Mouse (Mus musculus) CD4-positive, CD25-positive, alpha-beta regulatory T cell, adult 4 months (primary cell): ENCODE data around the gene Psma4. TPM values are rescaled to one million over a fixed set of nuclear protein-coding genes. Genes with fewer than 3 reads are reported as not detected.

Experiments
- ATAC-seq: one replicate; pipeline ENCODE4 v1.8.0; 2017
- polyA plus RNA-seq, 2 experiments: library from polyadenylated mRNA; unstranded; fragments of 100-300 nt; shearing (Covaris generic); gene quantifications; one replicate each; pipeline ENCODE4 v1.2.1; 2017

Psma4 gene
- 100 to 1,000 TPM; 241 to 271 TPM for polyA plus RNA-seq

DNA sequence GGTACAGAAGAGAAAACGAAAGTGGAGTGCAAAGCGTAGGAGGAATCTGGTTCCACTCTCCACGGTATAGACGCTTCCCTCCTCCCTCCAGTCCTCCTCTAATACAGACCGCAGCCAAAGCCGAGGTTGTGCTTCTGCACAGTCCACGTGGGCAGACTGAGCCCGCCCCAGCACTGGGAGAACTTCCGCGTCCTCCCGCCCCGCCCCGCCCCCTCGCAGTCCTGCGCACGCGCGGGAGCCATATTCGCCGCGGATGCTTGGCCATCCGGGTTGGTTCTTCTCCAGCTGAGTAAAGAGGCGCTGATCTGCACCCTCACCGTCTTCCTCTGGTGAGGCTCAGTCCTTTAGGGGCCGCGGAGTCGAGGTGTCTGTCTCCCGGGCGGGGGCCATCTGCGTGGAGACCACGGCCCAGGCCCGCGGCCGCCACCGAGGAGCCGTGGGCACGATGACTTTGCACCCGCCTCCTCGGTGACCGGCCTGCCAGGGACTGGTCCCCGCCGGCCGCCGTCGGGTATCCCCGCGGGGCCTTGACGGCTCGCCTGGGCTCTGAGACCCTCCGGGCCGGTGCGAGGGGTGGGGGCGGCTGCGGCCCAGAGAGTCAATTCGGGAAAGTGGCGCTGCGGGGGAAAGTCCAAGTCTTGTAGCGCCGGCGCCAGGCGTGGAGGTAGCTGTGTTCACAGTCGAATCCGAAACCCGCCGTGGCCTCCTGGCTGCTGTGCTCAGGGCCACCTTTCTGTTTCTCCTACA, at the start of gene Psma4, which contains the start of gene AY074887:
TSS of gene Psma4 (plus strand) at position 216 of the 747 bp plus-strand sequence.
TSS of gene AY074887 (minus strand) at position 424 of the 747 bp plus-strand sequence.
- ATAC-seq: peak; percentile 99

DNA sequence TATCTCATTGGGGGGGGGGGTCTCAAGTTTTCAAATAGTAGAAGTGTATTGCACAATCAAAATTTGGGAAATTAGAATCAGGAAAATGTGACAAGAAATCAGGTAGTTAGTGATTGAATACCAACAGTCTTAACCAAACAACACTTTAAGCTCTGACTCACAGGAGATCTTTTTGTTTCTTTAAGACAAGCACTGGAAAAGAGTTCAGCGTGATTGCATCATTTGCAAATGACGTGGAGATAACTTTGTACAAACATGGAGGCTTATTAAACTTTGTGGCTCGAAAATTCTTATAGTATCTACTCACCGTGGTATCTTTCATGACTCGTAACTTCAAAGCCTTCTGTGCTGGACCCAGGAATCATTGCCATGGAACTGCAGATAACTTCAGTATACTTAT, 41.1 kb upstream of the Psma4 start:
- ATAC-seq: no peak

- ATAC-seq: no peak
These were observed 35.0 kb upstream of the Psma4 start for GRCm38 (mm10) chr9:54915576-54915975.

DNA sequence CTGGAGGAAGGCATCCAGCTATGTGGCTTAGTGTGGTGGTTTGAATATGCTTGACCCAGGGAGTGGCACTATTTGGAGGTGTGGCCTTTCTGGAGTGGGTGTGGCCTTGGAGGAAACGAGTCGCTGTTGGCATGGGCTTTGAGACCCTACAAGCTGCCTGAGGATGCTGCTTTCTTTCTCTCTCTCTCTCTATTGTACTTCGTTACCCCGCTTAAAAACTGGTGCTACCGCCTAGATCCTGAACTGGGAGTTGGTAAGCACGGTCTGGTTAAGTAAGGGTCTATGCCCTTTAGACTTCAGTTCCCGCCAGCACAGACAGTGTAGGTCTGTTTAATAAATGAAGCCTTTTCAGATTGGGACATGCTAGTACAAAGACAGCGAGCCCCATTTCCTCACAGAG, 34.2 kb upstream of the Psma4 start:
- no peak for ATAC-seq

DNA sequence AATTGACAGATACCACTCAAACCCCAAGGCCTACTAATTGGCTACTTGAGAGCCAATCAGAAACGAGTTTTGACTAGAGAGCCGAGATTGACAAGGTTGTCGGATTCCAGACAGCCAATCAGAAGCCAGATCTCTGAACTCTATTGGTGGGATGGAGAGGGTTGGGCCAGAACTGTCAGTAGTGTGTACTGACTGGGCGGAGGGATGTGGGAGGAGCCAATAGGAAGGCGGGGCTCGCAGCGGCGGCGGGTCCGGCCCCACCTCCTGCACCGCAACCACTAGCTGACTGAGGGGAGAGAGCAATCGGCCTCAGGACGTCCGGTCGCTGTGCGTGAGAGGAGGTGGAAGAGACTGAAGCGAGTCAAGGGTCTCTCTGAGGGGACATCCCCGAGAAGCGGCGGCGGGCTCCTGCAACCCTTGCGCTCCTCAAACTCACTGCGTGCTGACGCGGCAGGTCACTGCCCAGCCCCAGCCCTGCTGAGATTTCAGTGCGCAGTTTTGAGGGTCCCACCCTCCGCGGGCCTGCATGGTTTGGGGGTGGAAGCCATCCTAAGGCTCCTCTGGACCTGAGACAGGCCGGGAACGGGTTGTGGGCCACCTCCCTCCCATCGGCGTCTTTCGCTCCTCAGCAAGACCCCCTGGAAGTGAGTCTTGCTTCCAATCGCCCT, 33.4 kb upstream of the Psma4 start, which contains the start of gene Hykk:
TSS of gene Hykk (plus strand) at position 274 of the 668 bp plus-strand sequence.
- peak; percentile 95 for ATAC-seq

DNA sequence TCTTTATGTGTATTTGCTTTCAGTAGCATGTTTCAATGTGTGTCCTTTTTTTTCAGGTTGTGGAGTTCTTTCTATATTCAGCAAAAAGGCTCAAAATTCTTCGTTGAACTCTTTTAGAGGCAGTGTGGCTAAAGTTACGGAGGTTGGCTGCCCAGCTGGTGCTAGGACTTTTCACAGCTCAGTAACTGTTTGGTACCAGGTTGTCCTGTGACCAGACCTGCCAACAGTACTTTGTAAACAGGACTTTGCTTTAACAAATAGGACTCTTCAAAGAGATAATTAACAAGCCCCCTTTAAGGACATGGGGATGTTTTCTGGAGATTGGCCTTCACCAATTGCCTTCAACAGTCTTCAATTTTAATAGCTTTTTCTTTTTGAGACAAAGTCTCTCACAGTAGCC, 32.4 kb upstream of the Psma4 start:
- ATAC-seq: no peak

DNA sequence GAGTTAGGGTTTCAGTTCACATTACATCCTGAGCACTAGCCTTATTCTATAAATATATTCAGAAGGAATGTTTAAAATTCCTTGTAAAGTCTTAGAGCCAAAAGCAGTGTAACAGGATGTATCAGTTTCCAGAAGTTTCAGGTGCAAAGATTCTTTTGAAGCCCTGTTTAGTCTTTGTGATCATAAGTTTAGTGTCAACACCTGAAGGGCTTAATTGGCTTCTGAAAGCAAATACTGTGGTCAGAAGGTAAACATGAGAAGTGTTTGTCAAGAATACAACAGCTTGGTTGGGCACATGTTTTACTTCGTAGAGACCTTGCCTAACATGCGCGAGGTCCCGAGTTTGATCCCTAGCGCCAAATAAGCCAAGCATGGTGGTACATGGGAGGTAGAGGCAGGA, 31.8 kb upstream of the Psma4 start:
- ATAC-seq: no peak

GRCm38 (mm10) chr9:54919946-54920345, 30.6 kb upstream of the Psma4 start:
- ATAC-seq: no peak

- ATAC-seq: no peak
These were observed 19.8 kb upstream of the Psma4 start for GRCm38 (mm10) chr9:54930741-54931140.

DNA sequence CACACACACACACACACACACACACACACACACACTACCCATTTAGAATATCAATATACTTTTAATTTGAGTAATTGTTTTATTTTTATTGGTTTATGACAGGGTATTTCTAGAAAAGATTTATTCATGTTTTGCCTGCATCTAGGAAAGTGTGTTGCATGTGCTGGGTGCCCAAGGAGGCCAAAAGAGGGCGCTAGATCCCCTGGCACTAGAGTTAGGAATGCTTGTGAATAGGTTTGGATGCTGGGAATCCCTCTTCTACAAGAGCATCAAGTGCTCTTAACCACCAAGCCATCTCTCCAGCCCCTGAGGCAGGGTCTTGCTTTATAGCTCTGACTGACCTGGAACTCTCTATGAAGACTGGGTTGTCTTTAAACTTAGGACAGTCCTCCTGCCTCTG, 18.8 kb upstream of the Psma4 start:
- no peak for ATAC-seq

DNA sequence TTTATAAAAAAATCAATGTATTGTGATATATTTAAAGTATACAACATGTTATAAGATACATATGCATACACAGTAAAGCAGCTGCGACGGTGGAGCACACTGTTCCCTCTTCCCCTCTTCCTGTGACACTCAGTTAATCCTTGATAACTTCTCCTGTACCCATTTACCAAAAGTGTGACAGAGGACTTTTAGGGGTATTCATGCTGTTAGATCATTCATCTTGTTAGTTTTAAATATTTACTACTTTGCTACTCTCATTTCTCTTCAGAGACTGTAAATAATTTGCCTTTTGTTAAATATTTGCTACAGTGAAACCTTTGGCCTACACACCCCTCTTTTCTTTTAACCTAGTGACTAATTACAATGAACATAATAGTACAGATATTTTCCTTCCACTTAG, 18.2 kb upstream of the Psma4 start:
- ATAC-seq: no peak

- no peak for ATAC-seq
These were observed 8.5 kb upstream of the Psma4 start for GRCm38 (mm10) chr9:54942071-54942470.

DNA sequence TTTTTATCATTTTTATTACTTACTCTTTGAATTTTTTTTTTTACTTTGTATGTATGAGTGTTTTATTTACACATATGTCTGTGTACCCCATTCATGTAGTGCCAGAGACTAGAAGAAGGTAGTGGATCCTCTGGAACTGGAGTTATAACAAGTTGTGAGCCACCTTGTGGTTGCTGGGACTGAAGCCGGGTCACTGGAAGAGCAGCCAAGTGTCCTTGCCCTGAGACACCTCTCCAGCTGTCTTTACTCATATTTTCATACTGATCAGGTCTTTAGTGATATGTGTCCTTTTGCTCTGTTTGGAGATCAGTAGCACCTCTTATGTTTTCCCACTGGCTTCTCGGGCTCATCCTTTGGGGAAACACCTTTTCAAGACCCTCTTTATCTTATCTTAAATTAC, 6.1 kb upstream of the Psma4 start:
- no peak for ATAC-seq

- no peak for ATAC-seq
These were observed 4.3 kb upstream of the Psma4 start for GRCm38 (mm10) chr9:54946256-54946655.

- no peak for ATAC-seq
These were observed 1.1 kb upstream of the Psma4 start for GRCm38 (mm10) chr9:54949465-54949864.

DNA sequence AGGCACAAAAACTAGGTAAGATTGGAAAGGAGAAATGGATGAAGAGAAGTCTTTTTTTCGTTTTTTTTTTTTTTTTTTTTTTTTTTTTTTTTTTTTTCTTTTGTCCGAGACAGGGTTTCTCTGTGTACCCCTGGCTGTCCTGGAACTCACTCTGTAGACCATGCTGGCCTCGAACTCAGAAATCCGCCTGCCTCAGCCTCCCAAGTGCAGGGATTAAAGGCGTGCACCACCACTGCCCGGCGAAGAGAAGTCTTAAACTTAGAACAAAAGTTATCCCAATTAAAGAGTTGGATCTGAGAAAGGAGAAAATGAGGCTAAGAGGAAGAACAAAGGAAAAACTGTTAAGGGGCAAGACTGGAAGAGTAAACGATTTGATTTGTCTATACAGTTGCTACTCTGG, 428 bp upstream of the Psma4 start:
- ATAC-seq: peak; percentile 1

- peak; percentile 85 for ATAC-seq
These were observed 10.5 kb downstream of the Psma4 start for GRCm38 (mm10) chr9:54961059-54961458.

- ATAC-seq: no peak
These were observed 13.1 kb downstream of the Psma4 start for GRCm38 (mm10) chr9:54963669-54964068.

- ATAC-seq: no peak
These were observed 19.5 kb downstream of the Psma4 start for GRCm38 (mm10) chr9:54969972-54970637.

GRCm38 (mm10) chr9:54980674-54981073, 30.1 kb downstream of the Psma4 start, which contains the start of gene Chrna5:
TSS of gene Chrna5 (plus strand) at chr9:54980880.
- no peak for ATAC-seq

- ATAC-seq: no peak
These were observed 31.0 kb downstream of the Psma4 start for GRCm38 (mm10) chr9:54981291-54982191.

GRCm38 (mm10) chr9:54982401-54982800, 31.8 kb downstream of the Psma4 start:
- ATAC-seq: no peak
